Mouse (Mus musculus): ENCODE data around the gene Olfr530. TPM values are rescaled to one million over a fixed set of nuclear protein-coding genes. Genes with fewer than 3 reads are reported as not detected.

Gene Olfr530
- not detected in 2 replicates for polyA plus RNA-seq (2015; fragmentation: Nextera tagmentation; extraction: Ambion mirVana)

DNA sequence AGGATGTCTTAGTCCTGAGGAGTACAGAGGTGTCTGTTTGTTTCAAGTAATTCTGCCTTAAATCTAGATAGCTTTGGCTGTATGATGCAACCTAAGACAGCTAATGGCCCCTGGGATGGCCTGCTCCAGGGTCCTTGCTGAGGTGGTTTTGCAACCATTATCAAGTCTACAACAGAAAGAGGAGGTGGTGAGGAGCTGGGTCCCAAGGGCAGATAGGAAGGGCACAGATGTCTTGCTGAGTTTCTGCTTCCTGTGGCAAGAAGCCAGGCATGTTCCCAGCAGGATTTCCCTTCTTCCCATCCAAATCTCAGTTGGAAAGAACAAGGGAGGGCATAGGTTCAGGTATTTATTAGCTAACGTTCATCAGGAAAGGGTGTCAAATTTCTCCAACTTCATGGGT is at the start of gene Olfr530:
TSS of gene Olfr530 (minus strand) at position 101 of the 400 bp plus-strand sequence.
- WGBS = 3% methylated on average over 1 of the region's 1 CpGs
- Histone ChIP-seq H3K9me3 (replicated peaks; ENCODE audit: low read length) (no peaks in the 10 kb centered on the region), H3K36me3 (ENCODE audit: insufficient read depth, low read length) (no peaks in the 10 kb centered on the region), H3K27me3 (ENCODE audit: insufficient read depth, low read length) (no peaks in the 10 kb centered on the region), H3K4me3 (replicated peaks; ENCODE audit: low read depth, low read length) (no peak within 1 kb of the TSS), H3K4me1 (replicated peaks; ENCODE audit: insufficient read depth, low read length) (no peaks in the 10 kb centered on the region), H3K9ac (ENCODE audit: low read depth, low read length) (no peak within 1 kb of the TSS), H3K4me2 (ENCODE audit: low read length) (no peak within 1 kb of the TSS), H3K27ac (no peak within 1 kb of the TSS)
- no peak for TF ChIP-seq CTCF (IDR thresholded peaks at IDR 0.05; ENCODE audit: low read depth)
- DNase-seq (ENCODE audit: low spot score) (no peak), ATAC-seq (replicated peaks; ENCODE audit: low FRiP score, low read depth) (no peak)

DNA sequence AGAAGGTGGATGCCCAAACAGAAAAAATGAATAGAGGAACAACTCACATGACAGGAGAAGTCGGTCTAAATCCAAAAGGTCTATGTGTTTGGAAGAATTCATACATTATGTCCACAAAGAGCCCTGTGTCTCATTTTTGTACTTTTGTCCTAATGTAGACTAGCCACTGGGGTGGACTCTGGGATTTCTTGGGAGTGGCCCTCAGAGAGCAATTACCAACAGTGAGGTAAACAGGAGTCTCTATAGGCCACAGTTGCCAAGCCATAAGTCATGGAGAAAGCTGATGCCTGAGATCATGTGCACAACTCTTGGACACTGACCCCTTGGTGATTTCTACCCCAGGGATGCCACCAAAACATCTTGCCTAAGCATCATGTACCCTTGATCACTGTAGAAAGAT is 45.4 kb upstream of the Olfr530 start, which contains the start of gene Olfr532:
TSS of gene Olfr532 (minus strand) at position 101 of the 400 bp plus-strand sequence.
- Histone ChIP-seq H3K27ac (no peak within 1 kb of the TSS), H3K4me3 (replicated peaks; ENCODE audit: low read depth, low read length) (no peak within 1 kb of the TSS), H3K36me3 (ENCODE audit: insufficient read depth, low read length) (no peaks in the 10 kb centered on the region), H3K4me2 (ENCODE audit: low read length) (no peak within 1 kb of the TSS), H3K9ac (ENCODE audit: low read depth, low read length) (no peak within 1 kb of the TSS), H3K4me1 (replicated peaks; ENCODE audit: insufficient read depth, low read length) (no peaks in the 10 kb centered on the region), H3K27me3 (ENCODE audit: insufficient read depth, low read length) (no peaks in the 10 kb centered on the region), H3K9me3 (replicated peaks; ENCODE audit: low read length) (no peaks in the 10 kb centered on the region)
- 81% methylated on average over 1 of the region's 1 CpGs for WGBS
- no peak for DNase-seq (ENCODE audit: low spot score)
- ATAC-seq (replicated peaks; ENCODE audit: low FRiP score, low read depth) = no peak
- no peak for TF ChIP-seq CTCF (IDR thresholded peaks at IDR 0.05; ENCODE audit: low read depth)

GRCm38 (mm10) chr7:140402818-140403217 is 26.7 kb upstream of the Olfr530 start, which contains the start of gene Olfr531:
TSS of gene Olfr531 (minus strand) at chr7:140402918.
- no peak within 1 kb of the TSS for H3K4me3 ChIP-seq (replicated peaks; ENCODE audit: low read depth, low read length)
- no peaks in the 10 kb centered on the region for H3K36me3 ChIP-seq (ENCODE audit: insufficient read depth, low read length)
- H3K4me1 ChIP-seq (replicated peaks; ENCODE audit: insufficient read depth, low read length) = no peaks in the 10 kb centered on the region
- H3K9me3 ChIP-seq (replicated peaks; ENCODE audit: low read length) = no peaks in the 10 kb centered on the region
- DNase-seq (ENCODE audit: low spot score) = no peak
- H3K4me2 ChIP-seq (ENCODE audit: low read length) = no peak within 1 kb of the TSS
- no peak for TF ChIP-seq CTCF (IDR thresholded peaks at IDR 0.05; ENCODE audit: low read depth)
- H3K9ac ChIP-seq (ENCODE audit: low read depth, low read length) = no peak within 1 kb of the TSS
- H3K27me3 ChIP-seq (ENCODE audit: insufficient read depth, low read length) = no peaks in the 10 kb centered on the region
- no peak within 1 kb of the TSS for H3K27ac ChIP-seq
- ATAC-seq (replicated peaks; ENCODE audit: low FRiP score, low read depth) = no peak
- WGBS = 91% methylated on average over 1 of the region's 1 CpGs

GRCm38 (mm10) chr7:140376911-140377310 is 780 bp upstream of the Olfr530 start:
- Histone ChIP-seq H3K4me3 (replicated peaks; ENCODE audit: low read depth, low read length) (no peak overlapping the region), H3K36me3 (ENCODE audit: insufficient read depth, low read length) (no peaks in the 10 kb centered on the region), H3K9me3 (replicated peaks; ENCODE audit: low read length) (no peaks in the 10 kb centered on the region), H3K27ac (no peak overlapping the region), H3K4me2 (ENCODE audit: low read length) (no peak overlapping the region), H3K4me1 (replicated peaks; ENCODE audit: insufficient read depth, low read length) (no peaks in the 10 kb centered on the region), H3K27me3 (ENCODE audit: insufficient read depth, low read length) (no peaks in the 10 kb centered on the region), H3K9ac (ENCODE audit: low read depth, low read length) (no peak overlapping the region)
- TF ChIP-seq CTCF (IDR thresholded peaks at IDR 0.05; ENCODE audit: low read depth) = no peak
- 94% methylated on average over 2 of the region's 2 CpGs for WGBS
- no peak for ATAC-seq (replicated peaks; ENCODE audit: low FRiP score, low read depth)
- DNase-seq (ENCODE audit: low spot score) = no peak

GRCm38 (mm10) chr7:140374300-140374699 is 1.8 kb downstream of the Olfr530 start:
- WGBS = 67% methylated on average over 4 of the region's 4 CpGs
- Histone ChIP-seq H3K9me3 (replicated peaks; ENCODE audit: low read length) (no peaks in the 10 kb centered on the region), H3K4me2 (ENCODE audit: low read length) (no peak overlapping the region), H3K4me1 (replicated peaks; ENCODE audit: insufficient read depth, low read length) (no peaks in the 10 kb centered on the region), H3K27ac (no peak overlapping the region), H3K36me3 (ENCODE audit: insufficient read depth, low read length) (no peaks in the 10 kb centered on the region), H3K27me3 (ENCODE audit: insufficient read depth, low read length) (no peaks in the 10 kb centered on the region), H3K4me3 (replicated peaks; ENCODE audit: low read depth, low read length) (no peak overlapping the region), H3K9ac (ENCODE audit: low read depth, low read length) (no peak overlapping the region)
- TF ChIP-seq CTCF (IDR thresholded peaks at IDR 0.05; ENCODE audit: low read depth) = no peak
- ATAC-seq (replicated peaks; ENCODE audit: low FRiP score, low read depth) = no peak
- DNase-seq (ENCODE audit: low spot score) = no peak

GRCm38 (mm10) chr7:140361571-140361970 is 14.6 kb downstream of the Olfr530 start, which contains the start of gene Olfr60:
TSS of gene Olfr60 (minus strand) at chr7:140361671.
- no peak for TF ChIP-seq CTCF (IDR thresholded peaks at IDR 0.05; ENCODE audit: low read depth)
- H3K27me3 ChIP-seq (ENCODE audit: insufficient read depth, low read length) = no peaks in the 10 kb centered on the region
- no peak for ATAC-seq (replicated peaks; ENCODE audit: low FRiP score, low read depth)
- H3K9me3 ChIP-seq (replicated peaks; ENCODE audit: low read length) = no peaks in the 10 kb centered on the region
- H3K4me2 ChIP-seq (ENCODE audit: low read length) = no peak within 1 kb of the TSS
- H3K4me1 ChIP-seq (replicated peaks; ENCODE audit: insufficient read depth, low read length) = no peaks in the 10 kb centered on the region
- DNase-seq (ENCODE audit: low spot score) = no peak
- H3K27ac ChIP-seq = no peak within 1 kb of the TSS
- H3K9ac ChIP-seq (ENCODE audit: low read depth, low read length) = no peak within 1 kb of the TSS
- H3K36me3 ChIP-seq (ENCODE audit: insufficient read depth, low read length) = no peaks in the 10 kb centered on the region
- 66% methylated on average over 3 of the region's 3 CpGs for WGBS
- no peak within 1 kb of the TSS for H3K4me3 ChIP-seq (replicated peaks; ENCODE audit: low read depth, low read length)

DNA sequence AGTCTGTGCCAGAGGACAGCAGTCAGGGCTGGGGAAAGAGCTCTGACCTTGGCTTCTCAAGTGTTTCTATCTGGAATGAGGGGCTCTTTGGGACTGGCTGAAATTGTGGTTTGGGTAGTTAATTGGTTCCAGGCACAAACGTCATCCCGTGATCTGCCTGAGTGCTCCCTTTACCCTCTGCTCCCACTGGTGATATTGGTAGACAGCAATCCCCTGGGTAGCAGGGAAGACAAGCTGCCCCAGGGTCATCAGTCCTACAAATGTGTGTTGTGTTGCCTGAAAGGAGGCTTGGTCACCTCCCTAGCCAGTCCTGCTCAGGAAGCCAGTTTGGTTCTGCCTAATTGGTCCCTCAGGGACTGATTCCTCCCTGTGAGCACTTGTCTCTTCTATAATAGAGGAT is 42.4 kb downstream of the Olfr530 start, which contains the start of gene Olfr527:
TSS of gene Olfr527 (plus strand) at position 301 of the 400 bp plus-strand sequence.
- DNase-seq (ENCODE audit: low spot score) (no peak), ATAC-seq (replicated peaks; ENCODE audit: low FRiP score, low read depth) (no peak)
- no peaks in the 10 kb centered on the region for H3K4me1 ChIP-seq (replicated peaks; ENCODE audit: insufficient read depth, low read length)
- H3K4me3 ChIP-seq (replicated peaks; ENCODE audit: low read depth, low read length) = no peak within 1 kb of the TSS
- no peaks in the 10 kb centered on the region for H3K36me3 ChIP-seq (ENCODE audit: insufficient read depth, low read length)
- no peaks in the 10 kb centered on the region for H3K27me3 ChIP-seq (ENCODE audit: insufficient read depth, low read length)
- no peak within 1 kb of the TSS for H3K9ac ChIP-seq (ENCODE audit: low read depth, low read length)
- no peak within 1 kb of the TSS for H3K27ac ChIP-seq
- WGBS = 73% methylated on average over 2 of the region's 2 CpGs
- no peak within 1 kb of the TSS for H3K4me2 ChIP-seq (ENCODE audit: low read length)
- TF ChIP-seq CTCF (IDR thresholded peaks at IDR 0.05; ENCODE audit: low read depth) = no peak
- no peaks in the 10 kb centered on the region for H3K9me3 ChIP-seq (replicated peaks; ENCODE audit: low read length)
